Mouse (Mus musculus): ENCODE measurements around the gene Rita1. TPM values are rescaled to one million over a fixed set of nuclear protein-coding genes. Genes with fewer than 3 reads are reported as not detected.

Rita1 gene
- polyA plus RNA-seq (2012; fragmentation: generic; extraction: Trizol), result 10 to 100 TPM in 1 of 2 experiments, 1 to 10 TPM in 1; 9.0 to 11.5 TPM

GRCm38 (mm10) chr5:120612442-120612821 lies at the start of gene Rita1, which contains the start of gene Ddx54:
Rita1 (minus strand) TSS chr5:120612589.
Ddx54 (plus strand) TSS chr5:120612739.

GRCm38 (mm10) chr5:120648569-120649373 lies 36.4 kb upstream of the Rita1 start, which contains the start of gene Rasal1:
Rasal1 (plus strand) TSS chr5:120648812.

GRCm38 (mm10) chr5:120634131-120634530 lies 21.7 kb upstream of the Rita1 start, which contains the start of gene Cfap73:
Cfap73 (minus strand) TSS chr5:120634235.

GRCm38 (mm10) chr5:120588569-120589094 lies 23.8 kb downstream of the Rita1 start, which contains the start of the genes Tpcn1 and Iqcd:
Tpcn1 (minus strand) TSS chr5:120588673.
Iqcd (plus strand) TSS chr5:120589016.

Other genes with a start within 250 kb of the Rita1 start
- not detected for gene Lhx5, start 180.9 kb downstream of the Rita1 start, polyA plus RNA-seq (2012; fragmentation: generic; extraction: Trizol)
- 1 to 10 TPM in 1 of 2 experiments, under 1 TPM in 1; 0.74 to 3.0 TPM for gene Sdsl, start 139.8 kb downstream of the Rita1 start, polyA plus RNA-seq (2012; fragmentation: generic; extraction: Trizol)
- under 1 TPM in 1 of 2 experiments, not detected in 1; 0.41 TPM for gene Sds, start 136.1 kb downstream of the Rita1 start, polyA plus RNA-seq (2012; fragmentation: generic; extraction: Trizol)
- gene Plbd2, start 109.0 kb downstream of the Rita1 start, polyA plus RNA-seq (2012; fragmentation: generic; extraction: Trizol), result 10 to 100 TPM; 25.3 to 56.1 TPM
- gene Slc8b1, start 101.4 kb downstream of the Rita1 start, polyA plus RNA-seq (2012; fragmentation: generic; extraction: Trizol), result 1 to 10 TPM; 1.3 to 5.9 TPM
- gene Tpcn1, start 23.9 kb downstream of the Rita1 start, polyA plus RNA-seq (2012; fragmentation: generic; extraction: Trizol), result 10 to 100 TPM in 1 of 2 experiments, 1 to 10 TPM in 1; 2.7 to 10.9 TPM
- gene Iqcd, start 23.6 kb downstream of the Rita1 start, polyA plus RNA-seq (2012; fragmentation: generic; extraction: Trizol), result 1 to 10 TPM in 1 of 2 experiments, under 1 TPM in 1; 0.16 to 1.7 TPM
- gene Ddx54, start 150 bp upstream of the Rita1 start, polyA plus RNA-seq (2012; fragmentation: generic; extraction: Trizol), result 10 to 100 TPM; 29.1 to 39.7 TPM
- not detected for gene Cfap73, start 21.6 kb upstream of the Rita1 start, polyA plus RNA-seq (2012; fragmentation: generic; extraction: Trizol)
- gene Rasal1, start 36.2 kb upstream of the Rita1 start, polyA plus RNA-seq (2012; fragmentation: generic; extraction: Trizol), result under 1 TPM in 1 of 2 experiments, not detected in 1; 0.06 TPM
- under 1 TPM in 1 of 2 experiments, not detected in 1; 0.11 TPM for gene Dtx1, start 99.3 kb upstream of the Rita1 start, polyA plus RNA-seq (2012; fragmentation: generic; extraction: Trizol)
- gene Oas2, start 137.3 kb upstream of the Rita1 start, polyA plus RNA-seq (2012; fragmentation: generic; extraction: Trizol), result under 1 TPM in 1 of 2 experiments, not detected in 1; 0.42 TPM
- not detected for gene Oas3, start 165.1 kb upstream of the Rita1 start, polyA plus RNA-seq (2012; fragmentation: generic; extraction: Trizol)
- gene Oas1e, start 182.9 kb upstream of the Rita1 start, polyA plus RNA-seq (2012; fragmentation: generic; extraction: Trizol), result not detected
- 1 to 10 TPM in 1 of 2 experiments, under 1 TPM in 1; 0.08 to 2.2 TPM for gene Oas1c, start 199.9 kb upstream of the Rita1 start, polyA plus RNA-seq (2012; fragmentation: generic; extraction: Trizol)
- under 1 TPM in 1 of 2 experiments, not detected in 1; 0.08 TPM for gene Oas1f, start 234.8 kb upstream of the Rita1 start, polyA plus RNA-seq (2012; fragmentation: generic; extraction: Trizol)
- gene Oas1h, start 248.8 kb upstream of the Rita1 start, polyA plus RNA-seq (2012; fragmentation: generic; extraction: Trizol), result not detected

Measured in C3H10T1/2 (cell line).